Mouse (Mus musculus): ENCODE results near the gene Tomm70a.

Gene Tomm70a

GRCm38 (mm10) chr16:57189493-57189892, 68.0 kb downstream of the Tomm70a start:
- in situ Hi-C loops (cut with MseI, MboI): no loop called here

GRCm38 (mm10) chr16:57190390-57190789, 68.9 kb downstream of the Tomm70a start:
- in situ Hi-C loops (cut with MseI, MboI): no loop called here

DNA sequence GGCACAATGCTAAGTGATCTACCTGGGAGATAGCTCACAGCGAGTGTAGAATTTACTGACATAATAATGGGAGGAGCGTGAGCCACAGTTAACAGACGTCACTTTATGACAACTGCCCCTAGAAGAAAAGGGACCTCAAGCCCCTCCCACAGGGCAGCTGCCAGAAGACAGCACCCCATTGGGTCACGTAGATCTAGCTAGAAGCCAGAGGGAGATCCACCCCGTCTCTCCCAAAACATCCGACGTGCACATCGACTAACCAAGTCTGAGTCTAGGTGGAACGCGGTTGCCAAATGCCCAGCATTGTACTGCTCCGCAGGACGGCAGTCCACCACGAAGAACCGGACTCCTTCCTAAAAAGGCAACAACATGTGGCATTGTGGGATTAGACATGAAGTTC, 69.7 kb downstream of the Tomm70a start:
- in situ Hi-C loops (cut with MseI, MboI): no loop called here

DNA sequence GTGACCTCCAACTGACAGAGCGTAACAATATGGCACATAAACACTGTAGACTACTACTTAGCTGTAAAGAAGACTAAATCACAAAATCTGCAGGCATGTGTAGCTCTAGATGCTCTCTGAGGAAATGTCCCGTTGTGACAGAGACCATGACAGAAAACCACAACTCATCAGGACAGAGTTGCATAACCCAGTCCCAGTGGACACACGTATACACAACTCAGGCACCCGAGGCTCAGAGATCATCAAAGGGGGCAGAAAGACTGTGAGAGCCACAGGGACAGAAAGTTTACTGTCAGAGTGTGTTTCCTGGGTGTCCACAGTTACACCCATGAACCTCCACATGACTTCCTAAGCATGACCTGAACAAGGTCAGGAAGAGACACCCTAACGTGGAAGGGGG, 75.1 kb downstream of the Tomm70a start:
- in situ Hi-C loops (cut with MseI, MboI): no loop called here

- in situ Hi-C loops (cut with MseI, MboI): no loop called here
These were observed 75.8 kb downstream of the Tomm70a start for GRCm38 (mm10) chr16:57197281-57197680.
